Mouse (Mus musculus) C2C12 (cell line): ENCODE measurements around the gene Lig1. TPM values are rescaled to one million over a fixed set of nuclear protein-coding genes. Genes with fewer than 3 reads are reported as not detected.

Source experiments
- H3K27me3 ChIP-seq: one replicate; pipeline ENCODE4 v1.6.1; 2011; ENCODE audit not compliant: control insufficient read depth, insufficient read depth, insufficient read length
- H3K36me3 ChIP-seq: one replicate; pipeline ENCODE4 v1.6.1; 2011; ENCODE audit not compliant: control insufficient read depth, insufficient read depth
- H3K4me3 ChIP-seq: one replicate; pipeline ENCODE4 v1.5.1; 2011; ENCODE audit warnings: mild to moderate bottlenecking, control low read depth; ENCODE audit not compliant: poor library complexity, insufficient read depth, severe bottlenecking
- H3K79me2 ChIP-seq: one replicate; pipeline ENCODE4 v1.6.1; 2011; ENCODE audit not compliant: control insufficient read depth, insufficient read depth
- H3K79me3 ChIP-seq: one replicate; pipeline ENCODE4 v1.6.1; 2011; ENCODE audit warnings: low read depth, control low read depth
- H3ac ChIP-seq: one replicate; pipeline ENCODE3; 2011; ENCODE audit warnings: low read depth; ENCODE audit not compliant: control insufficient read depth, insufficient read length
- CEBPB ChIP-seq: IDR thresholded peaks from one replicate; pipeline ENCODE4 v1.6.1; 2011; ENCODE audit warnings: low read depth, mild to moderate bottlenecking, control low read depth, moderate library complexity
- CTCF ChIP-seq: IDR thresholded peaks from one replicate; pipeline ENCODE4 v1.5.1; 2011; ENCODE audit not compliant: control insufficient read depth, insufficient read depth, insufficient read length
- FOSL1 ChIP-seq: IDR thresholded peaks from one replicate; pipeline ENCODE4 v1.8.0; 2011; ENCODE audit warnings: mild to moderate bottlenecking, low read length; ENCODE audit not compliant: poor library complexity, insufficient read depth, severe bottlenecking
- MAX ChIP-seq: IDR thresholded peaks from one replicate; pipeline ENCODE4 v1.6.1; 2011; ENCODE audit warnings: mild to moderate bottlenecking, control low read depth
- MYOD1 ChIP-seq: IDR thresholded peaks from one replicate; pipeline ENCODE4 v1.6.1; 2011; ENCODE audit warnings: low read depth; ENCODE audit not compliant: control insufficient read depth, insufficient read length
- MYOG ChIP-seq: IDR thresholded peaks from one replicate; pipeline ENCODE4 v1.6.1; 2011; ENCODE audit not compliant: control insufficient read depth, insufficient read length; ENCODE audit errors: extremely low read depth
- USF1 ChIP-seq: IDR thresholded peaks from one replicate; pipeline ENCODE4 v1.6.1; 2011; ENCODE audit warnings: low read depth, mild to moderate bottlenecking, control low read depth, moderate library complexity
- long read RNA-seq, 2 experiments: library from polyadenylated mRNA; unstranded; transcript quantifications; one replicate each; pipeline ENCODE4 v2.0.0; 2019 to 2020
- polyA plus RNA-seq: library from polyadenylated mRNA; unstranded; fragments of >200 nt; fragmentation: generic; extraction: Trizol; gene quantifications from one replicate; pipeline ENCODE4 v1.2.1, GENCODE M21; 2012; ENCODE audit warnings: missing spikeins

Lig1 gene
- 73.4 TPM for polyA plus RNA-seq
- long read RNA-seq, experiment 1, transcript Lig1-209 (28 exons, 3,054 nt), result major isoform, 16 of 50 reads
- long read RNA-seq, experiment 1, partial matches to known transcripts, result 32 of 50 reads
- long read RNA-seq, experiment 1, other reads (novel, unspliced or antisense), result 2 of 50 reads
- long read RNA-seq, experiment 2, transcript Lig1-209 (28 exons, 3,054 nt), result major isoform, 107 of 157 reads
- long read RNA-seq, experiment 2, partial matches to known transcripts, result 26 of 157 reads
- long read RNA-seq, experiment 2, other reads (novel, unspliced or antisense), result 19 of 157 reads

DNA sequence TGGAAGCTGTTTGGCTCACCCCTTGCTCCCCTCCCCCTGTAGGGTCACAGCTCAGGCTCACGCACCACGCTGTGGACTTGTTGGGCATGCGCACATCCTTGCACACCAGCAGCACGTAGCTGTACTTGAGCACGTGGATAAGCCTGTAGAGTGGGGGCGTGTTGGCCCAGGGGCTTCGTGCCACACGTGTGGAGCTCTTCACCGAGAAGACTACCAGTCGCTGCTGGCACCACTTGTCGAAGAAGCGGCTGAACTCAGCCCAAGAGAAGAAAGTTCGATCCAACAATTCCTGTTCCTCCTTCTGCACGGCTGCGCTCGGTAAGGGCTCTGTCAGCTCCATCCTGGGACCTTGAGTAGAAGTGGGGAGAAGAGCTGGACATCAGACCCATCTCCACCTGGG lies at the start of gene Lig1:
Gene Lig1 (plus strand): TSS at position 203 of the 400 bp plus-strand sequence.
- Histone ChIP-seq H3K36me3 (peaks cover 29% of the 10 kb centered on the region), H3K79me2 (peaks cover 33% of the 10 kb centered on the region), H3K27me3 (no peaks in the 10 kb centered on the region), H3K79me3 (peaks cover 17% of the 10 kb centered on the region), H3ac (peak within 1 kb of the TSS; percentile 70), H3K4me3 (peak within 1 kb of the TSS; percentile 37)
- no peak for TF ChIP-seq FOSL1

DNA sequence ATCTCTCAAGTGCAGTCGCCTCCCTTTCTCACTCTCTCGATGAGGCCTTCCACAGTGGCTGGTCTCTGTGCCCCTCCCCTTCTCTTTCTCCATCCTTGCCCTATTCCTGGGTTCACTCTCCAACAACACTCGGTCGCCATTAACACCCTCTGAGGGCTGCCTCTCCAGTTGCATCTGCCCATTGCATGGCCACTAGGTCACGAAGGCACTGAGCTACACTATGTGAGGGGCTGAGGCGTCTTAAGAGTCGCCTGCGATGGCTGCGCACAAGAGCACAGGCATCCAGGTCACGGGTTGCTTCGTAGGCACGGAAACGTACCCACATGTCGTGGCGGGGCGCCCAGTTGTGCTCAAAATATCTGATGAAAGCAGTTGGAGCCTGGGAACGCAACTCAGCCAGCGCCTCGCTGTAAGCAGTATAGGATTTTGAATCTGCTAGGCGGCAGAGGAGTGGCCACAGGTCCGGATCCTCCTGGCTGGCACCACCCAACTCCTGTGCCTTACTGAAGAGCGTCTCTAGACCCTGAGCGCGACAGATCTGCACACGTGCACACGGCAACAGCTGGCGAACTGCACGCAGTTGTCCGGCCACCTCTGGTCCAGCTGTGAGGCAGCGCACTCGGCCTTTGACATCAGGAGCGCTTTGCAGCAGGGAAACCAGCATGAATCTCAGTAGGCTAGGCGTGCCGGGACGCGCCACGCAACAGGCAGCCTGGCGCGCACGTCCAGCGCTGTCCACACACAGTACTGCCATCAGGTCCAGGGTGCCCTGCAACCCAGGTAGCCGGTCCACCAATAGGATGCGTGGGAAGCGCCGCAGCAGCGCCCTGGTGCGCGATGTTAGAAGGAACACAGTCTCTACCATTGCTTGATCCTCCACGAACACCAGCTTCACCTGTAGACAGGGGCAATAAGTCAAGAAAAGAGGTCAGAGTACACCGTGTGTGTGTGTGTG lies 16.1 kb upstream of the Lig1 start:
- Histone ChIP-seq H3K27me3 (no peaks in the 10 kb centered on the region), H3K4me3 (no peak overlapping the region), H3K36me3 (no peaks in the 10 kb centered on the region), H3K79me2 (no peaks in the 10 kb centered on the region), H3K79me3 (no peaks in the 10 kb centered on the region), H3ac (no peak overlapping the region)
- TF ChIP-seq CTCF (no peak), FOSL1 (no peak), MAX (no peak), USF1 (no peak), MYOD1 (no peak), CEBPB (no peak), MYOG (no peak)

DNA sequence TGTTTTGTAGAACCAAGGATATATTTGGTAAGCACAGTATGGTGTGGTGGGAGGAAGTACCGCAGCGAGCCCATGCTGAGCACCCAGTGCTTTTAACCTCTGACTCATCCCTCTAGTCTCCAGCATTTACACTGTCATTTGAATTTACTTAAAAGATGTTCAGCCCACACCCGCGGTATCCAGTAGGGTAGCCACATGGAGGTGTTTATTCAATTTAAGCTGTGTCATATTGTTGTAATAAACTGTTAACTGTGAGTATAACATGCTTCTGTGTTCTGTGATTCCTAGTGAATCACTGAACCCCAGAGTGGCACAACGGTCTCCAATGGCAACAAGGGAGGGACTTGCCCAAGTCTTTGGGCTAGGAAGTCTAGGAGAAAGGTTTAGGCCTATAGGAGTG lies 13.2 kb upstream of the Lig1 start:
- no peaks in the 10 kb centered on the region for H3K36me3 ChIP-seq
- no peak overlapping the region for H3ac ChIP-seq
- no peaks in the 10 kb centered on the region for H3K79me2 ChIP-seq
- H3K27me3 ChIP-seq, result no peaks in the 10 kb centered on the region
- no peak for TF ChIP-seq CEBPB
- no peak for TF ChIP-seq USF1
- no peak for TF ChIP-seq MYOD1
- no peak for TF ChIP-seq CTCF
- no peak for TF ChIP-seq FOSL1
- TF ChIP-seq MYOG, result no peak
- TF ChIP-seq MAX, result no peak
- H3K79me3 ChIP-seq, result no peaks in the 10 kb centered on the region
- no peak overlapping the region for H3K4me3 ChIP-seq

GRCm38 (mm10) chr7:13264396-13264795 lies 12.7 kb upstream of the Lig1 start:
- H3K79me2 ChIP-seq, result no peaks in the 10 kb centered on the region
- no peak overlapping the region for H3ac ChIP-seq
- no peaks in the 10 kb centered on the region for H3K27me3 ChIP-seq
- TF ChIP-seq MYOD1 (no peak), USF1 (no peak), MYOG (no peak), CTCF (no peak), MAX (no peak)
- H3K36me3 ChIP-seq, result no peaks in the 10 kb centered on the region
- H3K4me3 ChIP-seq, result no peak overlapping the region
- no peaks in the 10 kb centered on the region for H3K79me3 ChIP-seq

GRCm38 (mm10) chr7:13268749-13269260 lies 8.3 kb upstream of the Lig1 start:
- H3ac ChIP-seq, result no peak overlapping the region
- no peak overlapping the region for H3K4me3 ChIP-seq
- TF ChIP-seq MYOD1 (no peak), MYOG (no peak), USF1 (no peak), CEBPB (no peak), CTCF (no peak), FOSL1 (no peak), MAX (no peak)
- H3K79me3 ChIP-seq, result no peaks in the 10 kb centered on the region
- H3K27me3 ChIP-seq, result no peaks in the 10 kb centered on the region
- no peaks in the 10 kb centered on the region for H3K79me2 ChIP-seq
- no peaks in the 10 kb centered on the region for H3K36me3 ChIP-seq

- TF ChIP-seq FOSL1, result no peak
- TF ChIP-seq USF1, result no peak
- TF ChIP-seq CTCF, result no peak
- no peak for TF ChIP-seq MYOD1
- TF ChIP-seq MAX, result no peak
- TF ChIP-seq CEBPB, result no peak
- no peak for TF ChIP-seq MYOG
- H3K27me3 ChIP-seq, result no peaks in the 10 kb centered on the region
- H3K36me3 ChIP-seq, result no peaks in the 10 kb centered on the region
- no peaks in the 10 kb centered on the region for H3K79me2 ChIP-seq
- no peak overlapping the region for H3ac ChIP-seq
- no peaks in the 10 kb centered on the region for H3K79me3 ChIP-seq
- no peak overlapping the region for H3K4me3 ChIP-seq
Observed at GRCm38 (mm10) chr7:13269394-13269793, 7.7 kb upstream of the Lig1 start.
